Mouse (Mus musculus): ENCODE measurements around the gene Gm21812.
"Not testable (repeated sequence)": the region's sequence is repeated elsewhere in the genome, so short reads cannot be mapped to it uniquely, and the experiment has no call there.

Gene Gm21812

GRCm38 (mm10) chrY:9347084-9347483 lies at the start of gene Gm21812:
Gene Gm21812, minus strand, starts transcription at chrY:9347184.
- not testable (repeated sequence) for DNase-seq
